Mouse (Mus musculus): Measurements from ENCODE around the gene Atp8b2. TPM values are rescaled to one million over a fixed set of nuclear protein-coding genes. Genes with fewer than 3 reads are reported as not detected.

The Atp8b2 gene
- polyA plus RNA-seq, 1 experiment = 80.8 TPM

DNA sequence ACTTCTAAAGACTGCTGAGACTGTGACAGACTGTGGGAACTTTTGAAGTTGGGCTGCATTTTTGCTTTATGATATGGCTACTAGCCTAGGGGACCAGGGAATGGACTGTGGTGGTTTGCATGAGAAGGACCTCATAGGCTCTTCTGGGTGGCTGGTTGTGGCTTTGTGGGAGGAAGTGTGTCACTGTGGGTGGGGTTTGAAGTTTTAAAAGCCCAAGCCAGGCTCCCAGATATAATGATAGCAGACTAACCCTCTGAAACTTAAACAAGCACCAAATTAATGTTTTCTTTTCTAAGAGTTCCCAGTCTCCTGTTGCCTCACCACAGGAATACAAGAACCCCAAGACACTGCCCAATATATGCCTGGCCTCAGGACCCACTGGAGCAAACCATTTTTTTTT lies 13.6 kb upstream of the Atp8b2 start:
- no peak for DNase-seq (ENCODE audit: low read depth)
- TF ChIP-seq CTCF (IDR thresholded peaks at IDR 0.05; ENCODE audit: borderline replicate concordance, extremely low read depth, insufficient read depth, insufficient read length) = no peak
- TF ChIP-seq POLR2A (IDR thresholded peaks at IDR 0.05; ENCODE audit: borderline replicate concordance, extremely low read depth, insufficient read depth, insufficient read length, poor library complexity, severe bottlenecking) = no peak

DNA sequence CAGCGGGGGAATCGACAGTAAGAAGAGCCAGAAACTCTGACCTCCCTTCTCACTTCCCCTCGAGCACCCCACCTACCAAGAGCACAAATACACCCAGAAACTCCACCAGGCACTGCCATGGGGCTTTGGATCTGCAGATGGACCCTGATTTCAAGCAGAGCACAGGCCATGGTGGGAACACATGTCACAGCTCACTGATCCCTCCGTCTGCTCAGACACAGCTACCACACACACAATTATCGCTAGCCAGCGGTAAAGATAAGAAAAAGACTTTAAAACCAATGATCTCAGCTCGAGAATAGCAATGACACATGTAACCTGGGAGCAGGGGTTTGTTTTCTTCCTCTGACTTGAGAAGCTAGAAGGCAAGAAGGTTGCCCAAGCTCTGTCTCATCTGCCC lies 5.2 kb upstream of the Atp8b2 start:
- TF ChIP-seq CTCF (IDR thresholded peaks at IDR 0.05; ENCODE audit: borderline replicate concordance, extremely low read depth, insufficient read depth, insufficient read length) (no peak), POLR2A (IDR thresholded peaks at IDR 0.05; ENCODE audit: borderline replicate concordance, extremely low read depth, insufficient read depth, insufficient read length, poor library complexity, severe bottlenecking) (no peak)

DNA sequence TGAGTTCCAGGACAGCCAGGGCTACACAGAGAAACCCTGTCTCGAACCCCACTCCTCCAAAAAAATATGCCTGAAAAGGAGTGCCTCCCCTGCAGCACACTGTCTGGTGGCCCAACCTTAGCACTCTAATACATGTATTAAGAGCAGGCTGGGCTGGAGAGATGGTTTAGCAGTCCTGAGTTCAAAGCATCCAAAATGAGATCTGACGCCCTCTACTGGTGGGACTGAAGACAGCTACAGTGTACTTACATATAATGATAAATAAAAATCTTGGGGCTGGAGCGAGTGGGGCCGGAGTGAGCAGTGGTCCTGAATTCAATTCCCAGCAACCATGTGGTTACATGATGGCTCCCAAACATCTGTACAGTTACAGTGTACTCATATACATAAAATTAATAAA lies 3.6 kb upstream of the Atp8b2 start:
- peak; percentile 30 for DNase-seq (ENCODE audit: low read depth)
- TF ChIP-seq CTCF (IDR thresholded peaks at IDR 0.05; ENCODE audit: borderline replicate concordance, extremely low read depth, insufficient read depth, insufficient read length) (peak; percentile 44; the same call in 1 of the 2 replicates), POLR2A (IDR thresholded peaks at IDR 0.05; ENCODE audit: borderline replicate concordance, extremely low read depth, insufficient read depth, insufficient read length, poor library complexity, severe bottlenecking) (no peak)

More for the DNA sequence above, 5.2 kb upstream of the Atp8b2 start:
- DNase-seq (ENCODE audit: low read depth) = no peak

DNA sequence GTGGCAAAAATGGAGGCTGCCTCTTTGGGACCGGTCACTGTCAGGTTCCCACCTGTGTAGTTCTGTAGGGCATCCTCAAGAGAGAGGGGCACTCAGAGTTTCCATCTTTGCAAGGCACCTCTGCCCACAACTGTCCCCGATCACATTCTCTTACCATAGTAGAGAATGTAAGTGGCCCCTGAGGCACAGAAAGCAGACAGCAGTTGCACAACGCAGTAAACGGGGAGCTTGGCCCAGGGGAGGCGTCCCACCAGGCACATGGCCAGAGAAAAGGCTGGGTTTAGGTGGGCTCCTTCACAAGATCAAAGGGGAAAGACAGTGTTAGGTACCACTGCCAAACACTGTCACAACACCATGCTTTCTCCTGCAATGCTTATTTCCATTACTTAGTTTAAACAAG lies 2.7 kb upstream of the Atp8b2 start:
- no peak for TF ChIP-seq CTCF (IDR thresholded peaks at IDR 0.05; ENCODE audit: borderline replicate concordance, extremely low read depth, insufficient read depth, insufficient read length)
- no peak for TF ChIP-seq POLR2A (IDR thresholded peaks at IDR 0.05; ENCODE audit: borderline replicate concordance, extremely low read depth, insufficient read depth, insufficient read length, poor library complexity, severe bottlenecking)
- DNase-seq (ENCODE audit: low read depth) = no peak

DNA sequence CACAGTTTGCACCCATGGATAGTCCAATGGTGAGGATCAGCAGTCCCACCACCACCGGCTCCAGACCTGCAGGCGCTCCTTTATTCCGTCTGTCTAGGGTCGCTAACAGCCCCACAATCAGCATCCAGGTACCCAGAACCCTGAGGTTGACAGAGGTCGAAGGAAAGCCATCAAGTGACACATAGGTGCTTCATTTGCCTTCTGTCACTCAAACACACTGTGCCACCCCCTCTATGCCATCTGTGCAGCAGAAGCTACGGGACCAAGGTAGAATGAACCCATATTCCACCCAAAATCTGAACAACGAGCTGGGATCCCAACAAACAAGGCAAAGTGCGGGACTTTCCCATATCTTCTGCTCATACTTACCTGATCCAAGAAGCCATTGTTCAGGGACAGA lies 2.2 kb upstream of the Atp8b2 start:
- DNase-seq (ENCODE audit: low read depth) = no peak
- TF ChIP-seq POLR2A (IDR thresholded peaks at IDR 0.05; ENCODE audit: borderline replicate concordance, extremely low read depth, insufficient read depth, insufficient read length, poor library complexity, severe bottlenecking) (no peak), CTCF (IDR thresholded peaks at IDR 0.05; ENCODE audit: borderline replicate concordance, extremely low read depth, insufficient read depth, insufficient read length) (no peak)

DNA sequence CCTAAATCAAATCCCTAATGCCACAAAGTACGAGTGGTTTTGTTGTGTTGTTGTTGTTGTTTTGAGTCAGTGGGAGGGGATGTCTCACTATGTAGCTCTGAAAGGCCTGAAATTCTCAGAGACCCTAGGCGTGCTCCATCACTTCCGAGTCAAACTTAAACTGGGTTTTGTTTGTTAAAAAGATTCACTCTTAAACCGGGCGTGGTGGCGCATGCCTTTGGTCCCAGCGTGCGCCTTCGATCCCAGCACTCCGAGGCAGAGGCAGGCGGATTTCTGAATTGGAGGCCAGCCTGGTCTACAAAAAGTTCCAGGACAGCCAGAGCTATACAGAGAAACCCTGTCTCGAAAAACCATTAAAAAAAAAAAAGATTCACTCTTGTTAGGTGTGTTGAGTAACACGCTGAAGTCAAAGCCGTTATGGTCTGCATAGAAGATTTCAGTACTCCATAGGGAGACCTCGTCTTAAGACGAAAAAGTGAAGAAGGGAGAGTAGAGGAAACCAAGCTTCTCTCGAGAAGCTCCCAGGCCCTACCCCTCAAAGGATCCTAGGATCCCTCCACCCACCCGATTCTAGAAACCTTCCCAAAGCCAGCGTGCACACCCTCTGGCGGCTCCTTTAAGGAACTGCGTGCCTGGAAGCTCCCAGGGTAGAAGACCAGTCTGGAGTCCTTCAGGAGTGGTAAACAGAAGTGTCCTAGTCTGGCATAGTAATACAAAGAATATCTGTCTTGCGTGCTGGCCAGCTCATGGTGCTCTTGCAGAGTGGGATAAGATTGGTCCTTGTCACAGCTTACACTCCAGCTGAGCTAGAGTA lies 825 bp upstream of the Atp8b2 start:
- peak; percentile 88 for DNase-seq (ENCODE audit: low read depth)
- TF ChIP-seq POLR2A (IDR thresholded peaks at IDR 0.05; ENCODE audit: borderline replicate concordance, extremely low read depth, insufficient read depth, insufficient read length, poor library complexity, severe bottlenecking) (no peak), CTCF (IDR thresholded peaks at IDR 0.05; ENCODE audit: borderline replicate concordance, extremely low read depth, insufficient read depth, insufficient read length) (peak; percentile 86)

DNA sequence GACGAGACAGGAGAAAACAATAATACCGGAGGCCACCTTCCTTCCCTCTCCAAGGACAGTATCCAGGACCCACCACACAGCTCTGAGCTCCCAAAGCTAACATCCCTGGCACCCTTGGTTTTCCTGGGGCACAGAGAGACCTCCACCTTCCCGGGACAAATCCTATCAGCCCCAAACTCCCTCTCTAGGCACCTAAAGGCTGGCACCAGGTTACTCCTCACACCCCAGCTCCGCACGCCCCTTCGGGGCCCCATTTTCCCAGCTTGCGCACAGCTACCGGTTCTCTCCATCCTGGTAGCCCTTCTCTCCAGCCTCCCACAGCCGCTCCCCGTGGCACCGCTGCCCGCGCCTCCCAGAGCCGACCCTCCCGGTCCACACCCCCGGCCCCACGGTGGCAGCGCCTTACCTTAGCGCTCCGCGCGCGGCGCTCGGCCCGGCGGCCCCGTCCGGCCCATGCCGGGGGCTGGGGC lies 522 bp downstream of the Atp8b2 start:
- peak; percentile 41 for DNase-seq (ENCODE audit: low read depth)

DNA sequence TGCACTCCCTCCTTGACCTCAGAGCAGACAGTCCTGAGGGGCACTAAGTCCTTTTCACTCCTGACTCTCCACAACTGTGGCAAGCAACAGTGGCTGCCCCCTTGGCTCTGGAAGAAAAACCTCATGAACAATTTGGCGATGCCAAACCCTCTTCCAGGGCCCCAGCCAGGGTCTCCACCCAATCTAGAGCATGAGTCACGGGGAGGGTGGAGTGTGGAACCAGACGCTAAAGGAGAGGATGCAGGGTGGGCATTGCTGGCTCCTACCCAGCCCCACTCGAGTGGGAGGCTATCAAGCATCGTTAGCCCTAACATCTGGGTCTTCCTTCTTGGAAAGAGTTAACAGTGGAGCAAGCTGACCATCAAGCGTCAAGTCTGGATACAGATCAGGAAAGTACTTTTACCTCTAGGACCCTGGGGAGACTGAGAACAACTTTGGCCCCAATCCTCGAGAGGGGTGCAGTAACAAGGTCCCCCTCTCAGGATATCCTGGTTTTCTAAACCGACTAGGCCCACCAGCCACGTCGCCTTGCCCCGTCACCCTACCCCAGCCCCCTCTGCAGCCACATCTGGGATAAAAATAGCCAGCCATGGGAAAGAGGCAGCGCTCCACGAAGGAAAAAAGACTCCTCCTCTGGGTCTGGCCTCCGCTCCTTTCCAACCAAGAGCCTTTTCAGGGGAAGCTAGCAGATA lies 1.1 kb downstream of the Atp8b2 start:
- TF ChIP-seq POLR2A (IDR thresholded peaks at IDR 0.05; ENCODE audit: borderline replicate concordance, extremely low read depth, insufficient read depth, insufficient read length, poor library complexity, severe bottlenecking) (no peak), CTCF (IDR thresholded peaks at IDR 0.05; ENCODE audit: borderline replicate concordance, extremely low read depth, insufficient read depth, insufficient read length) (no peak)

More for the DNA sequence above, 522 bp downstream of the Atp8b2 start:
- TF ChIP-seq CTCF (IDR thresholded peaks at IDR 0.05; ENCODE audit: borderline replicate concordance, extremely low read depth, insufficient read depth, insufficient read length) = no peak
- TF ChIP-seq POLR2A (IDR thresholded peaks at IDR 0.05; ENCODE audit: borderline replicate concordance, extremely low read depth, insufficient read depth, insufficient read length, poor library complexity, severe bottlenecking) = no peak

DNA sequence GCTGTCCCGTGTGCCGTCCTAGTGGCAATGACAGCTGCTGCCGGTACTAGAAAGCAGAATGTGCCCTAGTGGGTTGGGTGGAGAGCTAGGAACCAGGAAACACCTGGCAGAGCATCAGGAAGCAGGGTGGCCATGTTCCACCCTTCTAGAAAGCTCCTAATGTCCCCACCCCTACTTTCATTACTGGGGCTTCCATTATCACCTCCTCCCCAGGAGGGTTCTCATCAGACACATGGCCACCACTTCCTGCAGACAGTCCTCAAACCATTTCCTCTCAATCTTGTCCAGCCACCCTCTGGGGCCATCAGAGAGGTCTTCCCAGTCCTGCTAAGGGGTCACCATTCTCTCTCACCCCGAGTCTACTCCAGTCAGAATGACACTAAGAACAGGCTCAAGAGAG lies 1.9 kb downstream of the Atp8b2 start:
- no peak for DNase-seq (ENCODE audit: low read depth)
- TF ChIP-seq CTCF (IDR thresholded peaks at IDR 0.05; ENCODE audit: borderline replicate concordance, extremely low read depth, insufficient read depth, insufficient read length) (no peak), POLR2A (IDR thresholded peaks at IDR 0.05; ENCODE audit: borderline replicate concordance, extremely low read depth, insufficient read depth, insufficient read length, poor library complexity, severe bottlenecking) (no peak)

More for the DNA sequence above, 1.1 kb downstream of the Atp8b2 start:
- DNase-seq (ENCODE audit: low read depth) = no peak

DNA sequence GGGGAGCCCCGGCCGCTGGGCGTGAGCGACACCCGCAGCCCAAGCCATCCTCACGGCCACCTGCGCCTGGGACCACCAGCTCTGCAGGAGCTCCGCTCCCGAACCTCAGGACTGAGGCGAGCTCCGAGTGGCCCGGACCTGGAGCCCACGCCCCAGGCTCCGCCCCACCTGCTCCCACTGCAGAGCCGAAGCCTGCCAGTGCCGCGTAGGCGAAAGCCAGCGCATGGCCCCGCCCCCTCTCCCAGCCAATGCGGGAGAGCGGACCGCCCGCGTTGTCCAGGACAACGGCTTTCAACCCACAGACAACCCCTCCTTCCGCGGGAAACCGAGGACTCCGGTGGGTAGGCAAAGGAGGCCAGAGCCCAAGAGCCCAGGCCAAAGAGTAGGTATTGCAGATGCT lies 2.8 kb downstream of the Atp8b2 start:
- DNase-seq (ENCODE audit: low read depth) = peak; percentile 96
- TF ChIP-seq CTCF (IDR thresholded peaks at IDR 0.05; ENCODE audit: borderline replicate concordance, extremely low read depth, insufficient read depth, insufficient read length) (no peak), POLR2A (IDR thresholded peaks at IDR 0.05; ENCODE audit: borderline replicate concordance, extremely low read depth, insufficient read depth, insufficient read length, poor library complexity, severe bottlenecking) (peak; percentile 32; the same call in 1 of the 2 replicates)

DNA sequence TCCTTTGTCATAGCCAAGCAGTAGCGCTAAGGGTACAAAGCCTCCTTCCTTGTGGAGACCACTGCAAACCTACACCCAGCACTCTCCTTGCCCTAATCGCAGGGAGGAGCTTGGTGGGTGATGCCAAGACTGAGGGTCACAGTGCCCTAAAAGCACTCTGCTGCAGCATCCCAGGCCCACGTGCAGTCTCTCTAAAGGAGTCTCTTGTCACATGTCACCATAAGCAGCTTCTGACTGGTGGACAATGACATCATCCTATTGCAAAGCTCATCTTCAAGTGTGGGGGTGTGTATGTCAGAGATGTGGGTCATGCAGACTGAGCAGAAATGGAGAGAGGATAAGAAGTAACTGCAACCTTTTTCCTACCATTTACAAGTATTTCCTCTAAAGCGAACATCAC lies 3.9 kb downstream of the Atp8b2 start:
- DNase-seq (ENCODE audit: low read depth) = peak; percentile 63

More for the DNA sequence above, 3.9 kb downstream of the Atp8b2 start:
- TF ChIP-seq POLR2A (IDR thresholded peaks at IDR 0.05; ENCODE audit: borderline replicate concordance, extremely low read depth, insufficient read depth, insufficient read length, poor library complexity, severe bottlenecking) = no peak
- TF ChIP-seq CTCF (IDR thresholded peaks at IDR 0.05; ENCODE audit: borderline replicate concordance, extremely low read depth, insufficient read depth, insufficient read length) = no peak
